Mouse (Mus musculus) kidney, postnatal 25 days (tissue): ENCODE data around the gene AU021092.
"Not testable (repeated sequence)": the region's sequence is repeated elsewhere in the genome, so short reads cannot be mapped to it uniquely, and the experiment has no call there.

ENCODE experiments used
- DNase-seq, 2 experiments: peaks; one replicate each; pipeline ENCODE4 v3.0.0; 2021; ENCODE audit warnings: mixed read lengths in 2 of 2

The AU021092 gene

GRCm38 (mm10) chr16:5222140-5222539 is at the start of gene AU021092:
AU021092 (minus strand) TSS chr16:5222299.
- DNase-seq, result peak; percentile 57 to 70

- no peak for DNase-seq
Measured at GRCm38 (mm10) chr16:5271411-5272035, 49.4 kb upstream of the AU021092 start.

GRCm38 (mm10) chr16:5263926-5264325 is 41.8 kb upstream of the AU021092 start:
- DNase-seq, result no peak

- DNase-seq, result no peak
Measured at GRCm38 (mm10) chr16:5263156-5263555, 41.1 kb upstream of the AU021092 start.

GRCm38 (mm10) chr16:5255779-5256496 is 33.8 kb upstream of the AU021092 start, which contains the start of gene Eef2kmt:
Eef2kmt (minus strand) TSS chr16:5255983.
- peak; percentile 99 for DNase-seq

- DNase-seq, result no peak
Measured at GRCm38 (mm10) chr16:5255081-5255740, 33.1 kb upstream of the AU021092 start.

GRCm38 (mm10) chr16:5254346-5255025 is 32.4 kb upstream of the AU021092 start:
- peak; percentile 72 to 87 for DNase-seq

GRCm38 (mm10) chr16:5252260-5252659 is 30.2 kb upstream of the AU021092 start:
- no peak for DNase-seq

- no peak for DNase-seq
Measured at GRCm38 (mm10) chr16:5250891-5251290, 28.8 kb upstream of the AU021092 start.

GRCm38 (mm10) chr16:5244411-5244810 is 22.3 kb upstream of the AU021092 start:
- peak; percentile 74 to 80 for DNase-seq

- no peak for DNase-seq
Measured at GRCm38 (mm10) chr16:5242882-5243281, 20.8 kb upstream of the AU021092 start.

- no peak for DNase-seq
Measured at GRCm38 (mm10) chr16:5242355-5242754, 20.3 kb upstream of the AU021092 start.

GRCm38 (mm10) chr16:5233418-5234313 is 11.6 kb upstream of the AU021092 start, which contains the start of gene Alg1:
Alg1 (plus strand) TSS chr16:5233621.
- peak; percentile 95 to 97 for DNase-seq

- DNase-seq, result no peak
Measured at GRCm38 (mm10) chr16:5232982-5233381, 10.9 kb upstream of the AU021092 start.

- DNase-seq, result not testable (repeated sequence)
Measured at GRCm38 (mm10) chr16:5228103-5228502, 6.0 kb upstream of the AU021092 start.

- DNase-seq, result not testable (repeated sequence)
Measured at GRCm38 (mm10) chr16:5227501-5227900, 5.4 kb upstream of the AU021092 start.

- DNase-seq, result peak; percentile 20 to 57
Measured at GRCm38 (mm10) chr16:5226534-5226933, 4.4 kb upstream of the AU021092 start.

- DNase-seq, result peak in 1 of 2 experiments; percentile 38
Measured at GRCm38 (mm10) chr16:5221403-5221802, 696 bp downstream of the AU021092 start.

GRCm38 (mm10) chr16:5217341-5218133 is 4.6 kb downstream of the AU021092 start:
- peak; percentile 81 to 83 for DNase-seq

- no peak for DNase-seq
Measured at GRCm38 (mm10) chr16:5216686-5217085, 5.4 kb downstream of the AU021092 start.

- no peak for DNase-seq
Measured at GRCm38 (mm10) chr16:5214126-5214525, 8.0 kb downstream of the AU021092 start.
